Mouse (Mus musculus): Measurements from ENCODE around the gene Commd6. TPM values are rescaled to one million over a fixed set of nuclear protein-coding genes. Genes with fewer than 3 reads are reported as not detected.

Gene Commd6
- total and polyA plus RNA-seq, 2 experiments from 2014 or later: 26.9 to 77.8 TPM

GRCm38 (mm10) chr14:101607631-101608518 is 32.6 kb downstream of the Commd6 start:
- H3K36me3 ChIP-seq (ENCODE audit: insufficient read depth, low read length): no peaks in the 10 kb centered on the region
- no peaks in the 10 kb centered on the region for H3K27me3 ChIP-seq (ENCODE audit: insufficient read depth, low read length)
- peak; percentile 41 for TF ChIP-seq CTCF (IDR thresholded peaks at IDR 0.05)
- ATAC-seq (ENCODE audit: low FRiP score) (peak; percentile 31), DNase-seq (ENCODE audit: low spot score) (peak; percentile 51)
- WGBS: under 1% methylated on average over 62 of the region's 62 CpGs
- peak overlapping the region; percentile 81 for H3K4me3 ChIP-seq (ENCODE audit: low read depth, low read length)
- peak overlapping the region; percentile 97 for H3K4me2 ChIP-seq (ENCODE audit: low read depth, low read length, poor library complexity, severe bottlenecking)
- no peak overlapping the region for H3K27ac ChIP-seq (ENCODE audit: low read depth, low read length)
- peaks cover 2% of the 10 kb centered on the region; the same call in 1 of the 2 replicates for H3K4me1 ChIP-seq (ENCODE audit: insufficient read depth, low read length)
- H3K9ac ChIP-seq (replicated peaks; ENCODE audit: low read length, poor library complexity, severe bottlenecking): peak overlapping the region; percentile 61
- no peaks in the 10 kb centered on the region for H3K9me3 ChIP-seq (ENCODE audit: low read length)

- DNase-seq (ENCODE audit: low spot score): no peak
- peak; percentile 56 for TF ChIP-seq CTCF (IDR thresholded peaks at IDR 0.05)
- Histone ChIP-seq H3K27me3 (ENCODE audit: insufficient read depth, low read length) (no peaks in the 10 kb centered on the region), H3K9ac (replicated peaks; ENCODE audit: low read length, poor library complexity, severe bottlenecking) (no peak overlapping the region), H3K4me3 (ENCODE audit: low read depth, low read length) (no peak overlapping the region), H3K4me1 (ENCODE audit: insufficient read depth, low read length) (peaks cover 2% of the 10 kb centered on the region; the same call in 1 of the 2 replicates), H3K4me2 (ENCODE audit: low read depth, low read length, poor library complexity, severe bottlenecking) (no peak overlapping the region), H3K27ac (ENCODE audit: low read depth, low read length) (no peak overlapping the region), H3K9me3 (ENCODE audit: low read length) (no peaks in the 10 kb centered on the region), H3K36me3 (ENCODE audit: insufficient read depth, low read length) (no peaks in the 10 kb centered on the region)
- WGBS: 57% methylated on average over 2 of the region's 2 CpGs
- no peak for ATAC-seq (ENCODE audit: low FRiP score)
These were observed 34.6 kb downstream of the Commd6 start for GRCm38 (mm10) chr14:101605843-101606242.

- H3K9me3 ChIP-seq (ENCODE audit: low read length): no peaks in the 10 kb centered on the region
- ATAC-seq (ENCODE audit: low FRiP score): no peak
- H3K36me3 ChIP-seq (ENCODE audit: insufficient read depth, low read length): no peaks in the 10 kb centered on the region
- DNase-seq (ENCODE audit: low spot score): no peak
- H3K4me1 ChIP-seq (ENCODE audit: insufficient read depth, low read length): peaks cover 2% of the 10 kb centered on the region; the same call in 1 of the 2 replicates
- no peak overlapping the region for H3K4me3 ChIP-seq (ENCODE audit: low read depth, low read length)
- no peak overlapping the region for H3K9ac ChIP-seq (replicated peaks; ENCODE audit: low read length, poor library complexity, severe bottlenecking)
- no peak overlapping the region for H3K27ac ChIP-seq (ENCODE audit: low read depth, low read length)
- H3K27me3 ChIP-seq (ENCODE audit: insufficient read depth, low read length): no peaks in the 10 kb centered on the region
- H3K4me2 ChIP-seq (ENCODE audit: low read depth, low read length, poor library complexity, severe bottlenecking): no peak overlapping the region
- TF ChIP-seq CTCF (IDR thresholded peaks at IDR 0.05): no peak
- WGBS: 47% methylated on average over 3 of the region's 3 CpGs
These were observed 37.6 kb downstream of the Commd6 start for GRCm38 (mm10) chr14:101602851-101603250.

GRCm38 (mm10) chr14:101597096-101597715 is 43.3 kb downstream of the Commd6 start:
- TF ChIP-seq CTCF (IDR thresholded peaks at IDR 0.05): no peak

GRCm38 (mm10) chr14:101596691-101597090 is 43.8 kb downstream of the Commd6 start:
- TF ChIP-seq CTCF (IDR thresholded peaks at IDR 0.05): no peak
- ATAC-seq (ENCODE audit: low FRiP score) (no peak), DNase-seq (ENCODE audit: low spot score) (no peak)
- H3K27me3 ChIP-seq (ENCODE audit: insufficient read depth, low read length): no peaks in the 10 kb centered on the region
- 95% methylated on average over 9 of the region's 9 CpGs for WGBS
- no peaks in the 10 kb centered on the region for H3K36me3 ChIP-seq (ENCODE audit: insufficient read depth, low read length)
- no peak overlapping the region for H3K4me3 ChIP-seq (ENCODE audit: low read depth, low read length)
- no peak overlapping the region for H3K4me2 ChIP-seq (ENCODE audit: low read depth, low read length, poor library complexity, severe bottlenecking)
- H3K4me1 ChIP-seq (ENCODE audit: insufficient read depth, low read length): no peaks in the 10 kb centered on the region
- no peak overlapping the region for H3K27ac ChIP-seq (ENCODE audit: low read depth, low read length)
- no peak overlapping the region for H3K9ac ChIP-seq (replicated peaks; ENCODE audit: low read length, poor library complexity, severe bottlenecking)
- no peaks in the 10 kb centered on the region for H3K9me3 ChIP-seq (ENCODE audit: low read length)

More at GRCm38 (mm10) chr14:101597096-101597715, 43.3 kb downstream of the Commd6 start:
- Histone ChIP-seq H3K9ac (replicated peaks; ENCODE audit: low read length, poor library complexity, severe bottlenecking) (no peak overlapping the region), H3K4me3 (ENCODE audit: low read depth, low read length) (no peak overlapping the region), H3K27me3 (ENCODE audit: insufficient read depth, low read length) (no peaks in the 10 kb centered on the region), H3K36me3 (ENCODE audit: insufficient read depth, low read length) (no peaks in the 10 kb centered on the region), H3K4me1 (ENCODE audit: insufficient read depth, low read length) (no peaks in the 10 kb centered on the region), H3K4me2 (ENCODE audit: low read depth, low read length, poor library complexity, severe bottlenecking) (no peak overlapping the region), H3K27ac (ENCODE audit: low read depth, low read length) (no peak overlapping the region), H3K9me3 (ENCODE audit: low read length) (no peaks in the 10 kb centered on the region)
- DNase-seq (ENCODE audit: low spot score): no peak
- 93% methylated on average over 12 of the region's 14 CpGs for WGBS
- ATAC-seq (ENCODE audit: low FRiP score): no peak
